Mouse (Mus musculus): Measurements from ENCODE around the gene Sept7. TPM values are rescaled to one million over a fixed set of nuclear protein-coding genes. Genes with fewer than 3 reads are reported as not detected.
A peak's percentile ranks its signal among the peaks of the same experiment; 100 is the strongest.
"Not testable (repeated sequence)": the region's sequence is repeated elsewhere in the genome, so short reads cannot be mapped to it uniquely, and the experiment has no call there.

Sept7 gene
- total and polyA plus RNA-seq, 2 experiments from 2014 or later = 126 to 215 TPM

DNA sequence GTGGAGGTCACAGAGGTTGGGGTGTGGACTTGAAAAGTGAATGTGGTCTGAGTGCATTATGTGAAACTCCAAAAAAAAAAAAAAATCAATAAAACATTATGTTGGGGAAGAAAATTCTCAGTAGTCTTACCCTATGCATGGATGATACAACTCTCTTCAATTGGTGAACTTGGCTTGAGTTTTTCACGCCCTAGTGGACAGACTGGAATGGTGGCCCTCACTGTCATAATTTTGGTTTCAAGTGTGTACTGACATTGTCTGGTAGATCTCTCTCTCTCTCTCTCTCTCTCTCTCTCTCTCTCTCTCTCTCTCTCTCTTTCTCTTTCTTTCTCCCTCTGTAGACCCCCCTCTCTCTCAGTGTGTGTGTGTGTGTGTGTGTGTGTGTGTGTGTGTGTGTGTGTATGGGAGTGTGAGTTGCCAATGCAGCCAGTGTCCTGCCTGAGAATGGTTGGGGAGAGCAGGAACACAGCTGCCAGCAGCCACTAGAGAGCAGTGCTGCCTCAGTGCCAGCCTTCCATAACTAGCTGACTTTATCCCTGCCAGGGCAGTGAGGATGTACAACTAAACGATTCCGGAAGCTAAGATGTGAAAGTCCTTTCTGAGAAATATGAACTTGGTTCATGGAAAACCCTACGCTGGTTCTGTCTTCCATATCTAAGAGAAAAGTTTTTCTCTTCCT is 65.7 kb downstream of the Sept7 start:
- peaks cover 2% of the 10 kb centered on the region; the same call in 1 of the 2 replicates for H3K36me3 ChIP-seq (replicated peaks; ENCODE audit: control insufficient read depth, insufficient read depth, low read length)
- H3K9ac ChIP-seq (replicated peaks; ENCODE audit: low read depth, low read length) = no peak overlapping the region
- TF ChIP-seq EP300 (IDR thresholded peaks at IDR 0.05; ENCODE audit: low read depth) (no peak), CTCF (IDR thresholded peaks at IDR 0.05; ENCODE audit: low read depth) (peak; percentile 87)
- peaks cover 11% of the 10 kb centered on the region; the same call in 1 of the 2 replicates for H3K4me1 ChIP-seq (ENCODE audit: control insufficient read depth, insufficient read depth)
- no peaks in the 10 kb centered on the region for H3K9me3 ChIP-seq (replicated peaks; ENCODE audit: control insufficient read depth, low read length)
- H3K27me3 ChIP-seq (ENCODE audit: control insufficient read depth, insufficient read depth, low read length) = no peaks in the 10 kb centered on the region
- DNase-seq (ENCODE audit: low spot score) (peak; percentile 72), ATAC-seq (ENCODE audit: insufficient read depth, low read depth) (peak; percentile 83)
- no peak overlapping the region for H3K27ac ChIP-seq (ENCODE audit: low read depth)
- no peak overlapping the region for H3K4me3 ChIP-seq (ENCODE audit: low read depth, low read length)
- 41% methylated on average over 4 of the region's 4 CpGs for WGBS
- H3K4me2 ChIP-seq (ENCODE audit: low read depth, low read length) = no peak overlapping the region

DNA sequence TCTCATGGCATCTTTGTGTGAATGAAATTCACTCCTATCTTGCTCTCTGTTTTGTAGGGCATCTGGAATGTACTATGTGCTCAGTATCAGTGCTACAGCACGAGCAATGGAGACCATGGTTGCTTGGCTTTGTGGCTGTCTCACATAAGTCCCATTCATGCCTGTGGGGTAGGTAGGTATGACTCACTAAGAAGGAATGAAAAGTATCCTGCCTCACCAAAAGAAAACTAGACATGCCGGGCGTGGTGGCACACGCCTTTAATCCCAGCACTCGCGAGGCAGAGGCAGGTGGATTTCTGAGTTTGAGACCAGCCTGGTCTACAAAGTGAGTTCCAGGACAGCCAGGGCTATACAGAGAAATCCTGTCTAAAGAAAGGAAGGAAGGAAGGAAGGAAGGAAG is 67.4 kb downstream of the Sept7 start:
- not testable (repeated sequence) for ATAC-seq (ENCODE audit: insufficient read depth, low read depth); H3K36me3 ChIP-seq (replicated peaks; ENCODE audit: control insufficient read depth, insufficient read depth, low read length); H3K4me2 ChIP-seq (ENCODE audit: low read depth, low read length); DNase-seq (ENCODE audit: low spot score); H3K27ac ChIP-seq (ENCODE audit: low read depth); H3K9me3 ChIP-seq (replicated peaks; ENCODE audit: control insufficient read depth, low read length); H3K9ac ChIP-seq (replicated peaks; ENCODE audit: low read depth, low read length); H3K27me3 ChIP-seq (ENCODE audit: control insufficient read depth, insufficient read depth, low read length); H3K4me3 ChIP-seq (ENCODE audit: low read depth, low read length)
- peaks cover 11% of the 10 kb centered on the region; the same call in 1 of the 2 replicates for H3K4me1 ChIP-seq (ENCODE audit: control insufficient read depth, insufficient read depth)
- whole genome bisulfite sequencing = 64% methylated on average over 6 of the region's 6 CpGs

DNA sequence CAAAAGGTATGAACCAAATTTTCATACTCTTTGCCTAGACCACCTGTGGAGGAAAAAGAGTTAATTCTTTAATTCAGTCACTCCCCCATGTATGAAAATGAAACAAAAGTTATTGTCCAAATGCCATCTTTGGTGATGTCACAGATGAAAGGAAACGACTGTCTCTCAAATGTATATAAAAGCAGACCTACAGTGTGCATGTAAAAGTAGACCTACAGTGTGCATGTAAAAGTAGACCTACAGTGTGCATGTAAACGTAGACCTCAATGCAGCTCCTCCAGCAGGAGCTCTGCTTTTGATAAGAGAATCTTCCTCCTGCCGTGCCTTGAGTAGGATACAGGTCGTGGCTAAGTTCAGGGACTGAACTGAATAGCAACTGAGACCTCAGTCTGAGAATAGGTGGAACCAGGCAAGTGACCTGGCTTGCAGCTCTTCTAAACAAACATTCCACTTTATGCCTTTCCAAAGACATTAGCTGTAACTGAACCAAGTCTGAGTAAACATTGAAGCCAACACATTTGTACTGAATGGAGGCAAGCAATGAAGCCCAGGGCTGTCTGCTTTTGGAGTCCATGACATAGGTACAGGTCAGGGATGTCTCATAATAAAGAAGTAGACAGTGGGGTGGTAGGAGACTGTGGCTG is 75.6 kb downstream of the Sept7 start:
- Histone ChIP-seq H3K9ac (replicated peaks; ENCODE audit: low read depth, low read length) (no peak overlapping the region), H3K9me3 (replicated peaks; ENCODE audit: control insufficient read depth, low read length) (no peaks in the 10 kb centered on the region), H3K4me3 (ENCODE audit: low read depth, low read length) (no peak overlapping the region), H3K36me3 (replicated peaks; ENCODE audit: control insufficient read depth, insufficient read depth, low read length) (no peaks in the 10 kb centered on the region), H3K27me3 (ENCODE audit: control insufficient read depth, insufficient read depth, low read length) (no peaks in the 10 kb centered on the region), H3K4me1 (ENCODE audit: control insufficient read depth, insufficient read depth) (no peaks in the 10 kb centered on the region), H3K27ac (ENCODE audit: low read depth) (no peak overlapping the region), H3K4me2 (ENCODE audit: low read depth, low read length) (no peak overlapping the region)
- 72% methylated on average over 4 of the region's 4 CpGs for WGBS
- TF ChIP-seq EP300 (IDR thresholded peaks at IDR 0.05; ENCODE audit: low read depth) (no peak), CTCF (IDR thresholded peaks at IDR 0.05; ENCODE audit: low read depth) (no peak)
- ATAC-seq (ENCODE audit: insufficient read depth, low read depth) (no peak), DNase-seq (ENCODE audit: low spot score) (no peak)

DNA sequence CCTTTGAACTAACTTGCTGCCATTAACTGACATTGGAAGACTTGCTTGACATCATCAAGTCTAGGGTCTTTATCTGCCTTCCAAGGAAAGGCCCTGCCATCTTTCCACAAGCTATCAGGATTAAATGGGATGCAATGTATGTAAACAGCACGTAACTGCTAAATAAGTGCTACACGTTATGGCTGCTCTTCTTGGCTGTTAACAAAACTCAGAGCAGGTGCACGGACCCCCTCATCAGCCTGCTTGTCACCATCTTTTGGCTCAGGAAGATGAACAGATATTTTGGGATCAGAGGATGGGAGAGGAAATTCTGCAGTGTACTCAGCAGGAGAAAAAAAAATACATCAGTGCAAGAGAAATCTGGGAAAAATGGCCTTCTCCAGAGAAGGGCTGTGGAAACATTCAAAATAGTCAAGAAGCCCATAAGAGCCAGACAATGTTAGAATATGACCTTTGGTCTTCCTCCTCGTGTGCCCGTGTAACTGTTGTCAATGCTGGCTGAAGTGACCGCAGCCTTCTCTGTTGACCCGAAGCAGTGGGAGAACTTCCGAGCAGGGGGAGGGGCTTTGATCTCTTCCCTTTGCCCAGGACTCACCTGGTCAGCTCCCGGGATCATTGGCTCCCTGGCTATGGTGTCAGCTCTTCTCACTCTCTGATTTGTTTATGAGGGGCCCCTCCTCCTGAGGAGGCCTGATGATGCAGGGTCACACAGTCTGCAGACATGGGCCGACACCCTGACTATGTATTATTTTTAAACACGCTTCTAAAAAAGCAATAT is 76.9 kb downstream of the Sept7 start:
- Histone ChIP-seq H3K4me1 (ENCODE audit: control insufficient read depth, insufficient read depth) (no peaks in the 10 kb centered on the region), H3K9me3 (replicated peaks; ENCODE audit: control insufficient read depth, low read length) (no peaks in the 10 kb centered on the region), H3K36me3 (replicated peaks; ENCODE audit: control insufficient read depth, insufficient read depth, low read length) (no peaks in the 10 kb centered on the region), H3K4me2 (ENCODE audit: low read depth, low read length) (no peak overlapping the region), H3K9ac (replicated peaks; ENCODE audit: low read depth, low read length) (no peak overlapping the region), H3K4me3 (ENCODE audit: low read depth, low read length) (no peak overlapping the region), H3K27ac (ENCODE audit: low read depth) (no peak overlapping the region), H3K27me3 (ENCODE audit: control insufficient read depth, insufficient read depth, low read length) (no peaks in the 10 kb centered on the region)
- no peak for TF ChIP-seq EP300 (IDR thresholded peaks at IDR 0.05; ENCODE audit: low read depth)
- TF ChIP-seq CTCF (IDR thresholded peaks at IDR 0.05; ENCODE audit: low read depth) = no peak
- WGBS = 72% methylated on average over 11 of the region's 11 CpGs
- DNase-seq (ENCODE audit: low spot score) = no peak
- ATAC-seq (ENCODE audit: insufficient read depth, low read depth) = no peak

DNA sequence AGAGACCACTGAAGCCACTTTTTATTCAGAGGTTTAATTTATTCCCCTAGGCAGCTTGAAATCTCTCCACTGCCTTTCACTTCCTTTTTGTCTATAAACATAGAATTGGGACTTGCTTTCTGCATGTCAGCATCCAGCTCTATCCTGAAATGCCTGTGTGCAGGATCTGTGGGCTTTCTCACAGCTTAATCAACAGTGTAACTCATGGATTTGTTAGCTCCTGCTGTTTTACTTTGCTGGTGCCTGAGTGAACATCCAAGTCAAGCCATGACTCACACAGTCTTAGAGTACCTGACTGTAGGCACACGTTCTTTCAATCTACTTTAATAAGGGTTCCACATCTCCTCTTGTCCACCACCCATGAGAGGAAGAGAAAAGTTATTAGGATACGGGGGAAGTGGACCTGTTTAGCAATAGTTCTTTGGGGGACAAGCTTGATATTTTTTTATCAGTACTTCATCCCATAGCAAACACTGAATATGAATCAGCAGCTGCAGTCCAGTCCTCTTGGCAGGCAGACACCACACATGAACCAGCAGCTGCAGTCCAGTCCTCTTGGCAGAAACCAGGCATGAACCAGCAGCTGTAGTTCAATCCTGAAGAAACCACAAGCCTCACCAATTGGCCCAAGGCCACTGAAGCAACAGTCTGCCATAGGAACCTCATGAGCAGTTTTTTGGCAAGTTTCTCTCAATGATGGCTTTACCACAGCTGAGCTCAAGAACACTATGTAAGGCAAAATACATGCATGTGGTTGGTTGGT is 85.4 kb downstream of the Sept7 start:
- DNase-seq (ENCODE audit: low spot score) (no peak), ATAC-seq (ENCODE audit: insufficient read depth, low read depth) (no peak)
- H3K27me3 ChIP-seq (ENCODE audit: control insufficient read depth, insufficient read depth, low read length) = no peaks in the 10 kb centered on the region
- no peaks in the 10 kb centered on the region for H3K36me3 ChIP-seq (replicated peaks; ENCODE audit: control insufficient read depth, insufficient read depth, low read length)
- no peak overlapping the region for H3K4me2 ChIP-seq (ENCODE audit: low read depth, low read length)
- H3K27ac ChIP-seq (ENCODE audit: low read depth) = no peak overlapping the region
- WGBS = 71% methylated on average over 2 of the region's 2 CpGs
- H3K4me1 ChIP-seq (ENCODE audit: control insufficient read depth, insufficient read depth) = no peaks in the 10 kb centered on the region
- no peak overlapping the region for H3K4me3 ChIP-seq (ENCODE audit: low read depth, low read length)
- no peak overlapping the region for H3K9ac ChIP-seq (replicated peaks; ENCODE audit: low read depth, low read length)
- no peaks in the 10 kb centered on the region for H3K9me3 ChIP-seq (replicated peaks; ENCODE audit: control insufficient read depth, low read length)
- no peak for TF ChIP-seq EP300 (IDR thresholded peaks at IDR 0.05; ENCODE audit: low read depth)
- TF ChIP-seq CTCF (IDR thresholded peaks at IDR 0.05; ENCODE audit: low read depth) = no peak

Data from heart, postnatal 0 days (tissue).